Mouse (Mus musculus) liver, embryonic 12.5 days (tissue): ENCODE measurements at regions not wholly inside any gene's neighbourhood (a gene's known extent, or its start where the extent isn't known, plus 50 kb on each side); places are given as distances from the start of the nearest gene placed in this dataset.
"Not testable (repeated sequence)": the region's sequence is repeated elsewhere in the genome, so short reads cannot be mapped to it uniquely, and the experiment has no call there.

Experiments
- ATAC-seq: fragments of 200-750 bp; cut with Nextera tagmentation; 2 replicates; pipeline ENCODE4 v1.8.0; 2017; ENCODE audit warnings: moderate number of reproducible peaks, mild to moderate bottlenecking, moderate library complexity
- H3K27ac ChIP-seq: fragments of 300-500 bp; sonication (generic); 2 replicates; pipeline ENCODE4 v1.5.1; 2016; ENCODE audit warnings: mild to moderate bottlenecking
- H3K27me3 ChIP-seq: fragments of 300-500 bp; sonication (generic); replicated peaks from 2 replicates; pipeline ENCODE4 v1.6.1; 2016; ENCODE audit warnings: mild to moderate bottlenecking, moderate library complexity
- H3K36me3 ChIP-seq: fragments of 300-500 bp; sonication (generic); 2 replicates; pipeline ENCODE4 v1.6.1; 2016; ENCODE audit warnings: mild to moderate bottlenecking, moderate library complexity
- H3K4me1 ChIP-seq: fragments of 300-500 bp; sonication (generic); 2 replicates; pipeline ENCODE4 v1.6.1; 2016
- H3K4me2 ChIP-seq: fragments of 300-500 bp; sonication (generic); 2 replicates; pipeline ENCODE4 v1.6.1; 2016; ENCODE audit warnings: mild to moderate bottlenecking, moderate library complexity
- H3K4me3 ChIP-seq: fragments of 300-500 bp; sonication (generic); 2 replicates; pipeline ENCODE4 v1.5.1; 2016; ENCODE audit warnings: mild to moderate bottlenecking, moderate library complexity
- H3K9ac ChIP-seq: fragments of 300-500 bp; sonication (generic); 2 replicates; pipeline ENCODE4 v1.6.1; 2016; ENCODE audit warnings: mild to moderate bottlenecking, moderate library complexity
- H3K9me3 ChIP-seq: fragments of 300-500 bp; sonication (generic); replicated peaks from 2 replicates; pipeline ENCODE4 v1.6.1; 2016; ENCODE audit warnings: mild to moderate bottlenecking, moderate library complexity
- WGBS: fragments of 180-500 bp; shearing (Covaris S2); methylation state at CpG from one replicate; pipeline ENCODE4 v1.1.7; 2016; ENCODE audit not compliant: insufficient replicate concordance; 5-methylcytosine and 5-hydroxymethylcytosine counted together

DNA sequence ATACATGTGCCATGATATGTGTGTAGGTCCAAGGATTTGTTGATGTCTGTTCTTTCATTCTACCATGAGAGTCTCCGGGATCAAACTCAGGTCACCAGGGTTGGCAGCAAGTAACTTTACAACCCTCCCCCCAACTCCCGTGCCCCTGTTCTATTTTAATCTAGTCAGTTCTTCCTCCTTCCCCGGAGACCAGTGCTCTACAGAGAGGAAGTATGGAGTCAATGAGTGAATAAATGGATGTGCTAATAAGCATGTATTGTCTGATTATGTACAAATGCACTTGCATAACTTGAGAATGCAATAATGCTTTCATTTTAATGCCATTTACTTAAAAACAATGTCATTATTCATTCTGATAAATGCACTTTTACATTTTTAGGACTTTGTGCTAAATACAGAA lies 79.1 kb upstream of the Tbl1xr1 start:
- Histone ChIP-seq H3K27me3 (no peaks in the 10 kb centered on the region), H3K4me3 (no peak overlapping the region), H3K9ac (no peak overlapping the region), H3K9me3 (no peaks in the 10 kb centered on the region), H3K27ac (no peak overlapping the region), H3K4me1 (peaks cover 17% of the 10 kb centered on the region), H3K4me2 (no peak overlapping the region), H3K36me3 (no peaks in the 10 kb centered on the region)
- no peak for ATAC-seq
- WGBS, result 43% methylated on average over 3 of the region's 3 CpGs

DNA sequence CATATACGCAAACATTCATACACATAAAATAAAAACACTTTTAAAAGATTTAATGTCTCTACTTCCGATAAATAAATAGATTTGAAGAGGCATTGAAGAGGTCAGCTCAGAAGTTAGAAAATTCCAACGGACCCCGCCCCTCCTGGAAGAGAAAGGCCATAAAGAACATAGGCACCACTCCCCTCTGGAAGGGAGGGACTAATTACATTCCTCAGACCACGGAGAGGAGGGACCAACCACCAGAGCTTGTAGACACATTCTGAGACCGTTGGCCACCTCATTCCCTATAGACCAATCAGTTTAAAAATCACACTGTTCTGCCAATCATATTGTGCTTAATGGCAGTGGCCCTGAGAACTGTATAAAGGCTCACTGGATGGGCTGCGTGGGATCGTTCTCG lies 71.0 kb upstream of the Tbl1xr1 start:
- no peak for ATAC-seq
- Histone ChIP-seq H3K9ac (no peak overlapping the region), H3K27ac (no peak overlapping the region), H3K9me3 (no peaks in the 10 kb centered on the region), H3K36me3 (no peaks in the 10 kb centered on the region), H3K4me3 (no peak overlapping the region), H3K4me2 (no peak overlapping the region), H3K4me1 (no peaks in the 10 kb centered on the region), H3K27me3 (no peaks in the 10 kb centered on the region)
- WGBS, result 75% methylated on average over 9 of the region's 9 CpGs

DNA sequence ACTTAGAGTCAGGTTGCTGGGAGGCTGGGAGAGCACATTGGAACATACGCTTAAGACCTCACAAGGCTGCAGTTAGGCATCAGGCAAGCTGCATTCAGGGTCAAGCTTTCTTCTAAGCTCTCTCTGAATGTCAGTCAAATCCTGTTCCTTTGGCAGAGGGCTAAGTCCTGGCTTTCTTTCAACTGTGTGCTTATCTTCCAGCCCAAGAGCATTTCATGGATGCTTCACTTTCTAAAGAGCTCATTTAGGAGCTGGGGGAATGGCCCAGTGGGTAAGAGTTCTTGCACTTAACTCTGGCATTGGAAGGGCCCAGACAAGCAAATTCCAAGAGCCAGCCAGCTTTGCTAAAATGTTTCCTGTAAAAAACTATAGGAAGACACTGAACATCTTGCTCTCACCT lies 70.3 kb upstream of the Tbl1xr1 start:
- H3K4me3 ChIP-seq, result no peak overlapping the region
- no peaks in the 10 kb centered on the region for H3K36me3 ChIP-seq
- H3K4me1 ChIP-seq, result no peaks in the 10 kb centered on the region
- no peaks in the 10 kb centered on the region for H3K9me3 ChIP-seq
- H3K4me2 ChIP-seq, result no peak overlapping the region
- H3K9ac ChIP-seq, result no peak overlapping the region
- no peaks in the 10 kb centered on the region for H3K27me3 ChIP-seq
- 75% methylated on average over 1 of the region's 1 CpGs for WGBS
- no peak for ATAC-seq
- H3K27ac ChIP-seq, result no peak overlapping the region

DNA sequence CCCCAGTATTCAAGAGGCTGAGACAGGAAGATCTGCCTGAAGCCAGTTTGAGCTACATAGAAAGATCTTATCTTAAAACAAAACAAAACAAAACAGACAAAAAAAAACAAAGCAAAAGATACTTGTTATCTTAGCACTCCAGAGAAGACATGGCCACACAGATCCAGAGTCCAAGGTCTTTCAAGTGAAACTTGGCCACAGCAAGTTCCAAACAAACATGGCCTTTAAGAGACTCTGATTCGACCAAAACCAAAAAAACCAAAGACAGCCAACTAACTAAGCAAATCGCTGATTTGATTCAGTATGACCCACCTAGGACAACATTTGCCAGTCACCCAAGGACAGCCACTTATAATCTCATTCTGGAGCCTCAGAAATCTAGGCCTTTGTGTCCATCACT lies 69.8 kb upstream of the Tbl1xr1 start:
- no peak overlapping the region for H3K9ac ChIP-seq
- H3K4me3 ChIP-seq, result no peak overlapping the region
- H3K4me2 ChIP-seq, result no peak overlapping the region
- no peak overlapping the region for H3K27ac ChIP-seq
- no peaks in the 10 kb centered on the region for H3K9me3 ChIP-seq
- no peaks in the 10 kb centered on the region for H3K36me3 ChIP-seq
- no peak for ATAC-seq
- H3K27me3 ChIP-seq, result no peaks in the 10 kb centered on the region
- H3K4me1 ChIP-seq, result no peaks in the 10 kb centered on the region
- 60% methylated on average over 2 of the region's 2 CpGs for WGBS

DNA sequence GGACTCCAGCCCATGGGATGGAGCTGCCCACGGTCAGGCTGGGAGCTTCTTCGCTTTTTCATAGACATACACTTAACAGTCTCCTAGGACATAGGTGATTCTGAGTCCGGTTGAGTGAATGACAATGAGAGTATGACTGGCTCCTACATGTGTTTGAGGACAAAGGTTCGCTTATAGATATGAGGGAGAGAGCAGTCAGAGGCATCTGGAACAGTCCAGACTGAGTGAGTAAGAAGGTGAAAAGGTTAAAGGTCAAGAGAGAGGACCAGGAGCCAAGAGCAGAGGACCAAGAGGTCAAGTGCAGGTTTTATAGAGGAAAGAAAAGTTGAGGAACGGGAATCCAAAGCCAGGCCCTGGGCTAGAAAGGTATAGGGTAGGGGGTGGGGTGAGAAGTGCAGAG lies 68.7 kb upstream of the Tbl1xr1 start:
- Histone ChIP-seq H3K27me3 (no peaks in the 10 kb centered on the region), H3K9ac (no peak overlapping the region), H3K27ac (no peak overlapping the region), H3K4me1 (no peaks in the 10 kb centered on the region), H3K4me3 (no peak overlapping the region), H3K4me2 (no peak overlapping the region), H3K9me3 (no peaks in the 10 kb centered on the region), H3K36me3 (no peaks in the 10 kb centered on the region)
- 69% methylated on average over 5 of the region's 5 CpGs for WGBS
- no peak for ATAC-seq

DNA sequence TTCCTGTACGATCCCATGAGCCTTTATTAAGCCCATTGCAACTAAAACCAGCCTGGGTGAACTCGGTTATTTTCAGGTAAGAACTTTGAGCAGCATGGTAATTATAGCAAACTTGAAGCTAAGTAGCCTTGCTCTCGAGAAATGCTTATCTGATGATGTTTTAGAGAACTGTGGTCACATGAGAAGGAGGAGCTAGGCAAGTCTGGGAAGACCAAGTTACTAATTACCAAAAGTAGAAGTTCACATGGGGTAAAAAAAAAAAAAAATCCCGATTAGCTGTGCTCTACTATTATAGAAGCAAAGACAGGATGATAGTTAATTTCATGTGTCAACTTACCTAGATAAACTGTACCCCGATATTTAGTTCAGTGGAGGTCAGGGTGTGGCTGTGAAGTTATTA lies 68.0 kb upstream of the Tbl1xr1 start:
- no peak overlapping the region for H3K9ac ChIP-seq
- WGBS, result 53% methylated on average over 5 of the region's 5 CpGs
- ATAC-seq, result no peak
- no peak overlapping the region for H3K4me2 ChIP-seq
- H3K4me1 ChIP-seq, result no peaks in the 10 kb centered on the region
- H3K9me3 ChIP-seq, result no peaks in the 10 kb centered on the region
- H3K27ac ChIP-seq, result no peak overlapping the region
- no peaks in the 10 kb centered on the region for H3K36me3 ChIP-seq
- H3K27me3 ChIP-seq, result no peaks in the 10 kb centered on the region
- H3K4me3 ChIP-seq, result no peak overlapping the region

DNA sequence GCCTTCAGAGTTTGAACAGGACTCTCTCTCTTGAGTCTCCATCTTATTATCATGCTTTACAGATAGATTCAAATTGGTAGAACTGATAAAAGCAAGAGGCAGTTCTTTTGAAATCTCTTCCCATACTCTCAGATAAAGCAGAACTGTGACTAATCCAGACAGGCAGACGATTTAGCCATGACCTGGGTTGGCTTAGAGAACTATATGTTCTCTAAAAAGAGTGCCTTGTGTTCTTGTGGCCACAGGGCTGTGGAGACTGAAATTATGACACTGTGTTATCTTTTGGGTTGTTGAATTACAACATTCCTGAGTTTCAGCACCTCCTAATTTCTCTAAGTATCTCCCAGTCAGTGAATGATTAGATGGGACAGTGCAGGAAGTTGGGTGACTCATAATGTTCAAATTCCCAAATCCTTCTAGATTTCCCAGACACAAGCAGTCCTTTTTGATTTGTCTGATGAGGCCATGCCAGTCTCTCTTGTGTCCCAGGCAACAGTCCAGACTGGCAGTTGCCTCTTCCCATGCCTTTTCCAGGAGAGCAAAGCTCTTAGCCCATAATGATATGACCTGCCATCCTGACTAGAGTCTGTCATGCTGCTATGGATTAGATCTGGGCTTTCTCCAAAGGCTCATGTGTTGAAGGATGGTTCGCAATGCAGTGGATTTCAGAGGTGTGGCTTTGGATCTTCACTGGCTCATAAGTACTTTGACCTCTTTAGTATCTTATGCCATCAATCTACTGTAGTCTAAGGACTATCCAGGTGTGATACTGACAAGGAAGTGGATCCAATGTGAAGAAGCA lies 66.4 kb upstream of the Tbl1xr1 start:
- Histone ChIP-seq H3K27me3 (no peaks in the 10 kb centered on the region), H3K4me2 (no peak overlapping the region), H3K36me3 (no peaks in the 10 kb centered on the region), H3K9me3 (no peaks in the 10 kb centered on the region), H3K9ac (no peak overlapping the region), H3K27ac (no peak overlapping the region), H3K4me1 (no peaks in the 10 kb centered on the region), H3K4me3 (no peak overlapping the region)
- WGBS, result 48% methylated on average over 2 of the region's 2 CpGs
- ATAC-seq, result no peak

DNA sequence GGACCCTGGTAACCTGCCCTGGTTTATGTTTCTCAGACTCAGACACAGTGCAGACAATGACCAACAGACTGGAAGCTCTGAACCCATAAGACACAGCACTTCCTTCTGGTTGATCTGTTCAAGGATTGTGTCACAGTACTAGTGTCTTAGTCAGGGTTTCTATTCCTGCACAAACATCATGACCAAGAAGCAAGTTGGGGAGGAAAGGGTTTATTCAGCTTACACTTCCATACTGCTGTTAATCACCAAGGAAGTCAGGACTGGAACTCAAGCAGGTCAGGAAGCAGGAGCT lies 65.8 kb upstream of the Tbl1xr1 start:
- H3K27ac ChIP-seq, H3K27me3 ChIP-seq, ATAC-seq, H3K9me3 ChIP-seq, H3K4me3 ChIP-seq, H3K4me1 ChIP-seq, H3K36me3 ChIP-seq, H3K4me2 ChIP-seq, H3K9ac ChIP-seq: not testable (repeated sequence)

DNA sequence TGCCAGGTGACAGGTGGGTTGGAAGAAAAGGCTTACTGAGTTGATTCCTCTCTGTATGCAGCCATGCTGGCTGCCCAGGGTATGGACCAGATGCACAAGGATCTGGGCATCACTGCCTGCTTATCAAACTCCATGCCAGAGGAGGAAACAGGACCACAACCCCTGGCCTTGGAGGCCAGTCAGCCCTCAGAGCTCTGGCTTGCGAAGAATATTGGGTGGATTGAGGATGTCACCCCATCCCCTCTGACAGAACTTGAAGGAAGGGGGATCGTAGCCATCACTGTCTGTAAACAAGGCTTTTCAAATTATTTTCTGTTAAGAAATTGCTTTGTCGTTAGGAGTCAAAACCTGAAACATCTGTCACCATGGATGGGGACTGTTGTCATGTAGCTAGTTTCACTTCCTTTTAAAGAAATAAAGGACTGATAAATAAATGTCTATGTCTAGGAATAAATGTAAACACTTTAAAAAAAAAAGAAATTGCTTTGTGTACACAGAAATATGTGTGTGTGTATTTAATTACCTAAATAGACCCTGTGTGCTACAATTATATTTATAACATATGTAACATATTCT lies 55.0 kb upstream of the Tbl1xr1 start:
- Histone ChIP-seq H3K9ac (no peak overlapping the region), H3K4me3 (no peak overlapping the region), H3K9me3 (no peaks in the 10 kb centered on the region), H3K4me2 (no peak overlapping the region), H3K4me1 (peaks cover 10% of the 10 kb centered on the region; the same call in 1 of the 2 replicates), H3K27me3 (no peaks in the 10 kb centered on the region), H3K27ac (no peak overlapping the region), H3K36me3 (no peaks in the 10 kb centered on the region)
- no peak for ATAC-seq
- WGBS, result 49% methylated on average over 3 of the region's 3 CpGs

DNA sequence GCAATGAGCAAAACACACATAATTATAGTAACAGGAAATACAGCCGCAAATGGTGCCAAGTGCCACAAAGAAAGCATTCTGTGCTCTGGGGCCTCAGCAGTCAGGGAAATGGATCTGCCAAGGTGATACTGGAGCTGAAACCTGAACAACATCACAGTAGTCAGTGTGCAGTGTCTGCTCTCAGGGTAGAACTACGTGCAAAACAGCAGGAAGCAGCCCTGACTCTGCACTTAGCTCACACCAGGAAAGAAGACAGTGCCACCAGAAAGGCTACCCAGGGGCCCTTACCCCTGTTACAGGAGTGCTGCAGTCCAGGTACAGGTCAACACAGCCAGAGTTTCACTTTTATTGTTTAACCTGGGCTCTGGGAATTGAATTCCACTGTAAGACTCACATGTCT lies 54.0 kb upstream of the Tbl1xr1 start:
- no peak overlapping the region for H3K4me2 ChIP-seq
- no peaks in the 10 kb centered on the region for H3K36me3 ChIP-seq
- WGBS, result 42% methylated on average over 2 of the region's 2 CpGs
- ATAC-seq, result no peak
- no peaks in the 10 kb centered on the region for H3K27me3 ChIP-seq
- H3K4me3 ChIP-seq, result no peak overlapping the region
- no peak overlapping the region for H3K9ac ChIP-seq
- peaks cover 10% of the 10 kb centered on the region; the same call in 1 of the 2 replicates for H3K4me1 ChIP-seq
- H3K9me3 ChIP-seq, result no peaks in the 10 kb centered on the region
- H3K27ac ChIP-seq, result no peak overlapping the region

DNA sequence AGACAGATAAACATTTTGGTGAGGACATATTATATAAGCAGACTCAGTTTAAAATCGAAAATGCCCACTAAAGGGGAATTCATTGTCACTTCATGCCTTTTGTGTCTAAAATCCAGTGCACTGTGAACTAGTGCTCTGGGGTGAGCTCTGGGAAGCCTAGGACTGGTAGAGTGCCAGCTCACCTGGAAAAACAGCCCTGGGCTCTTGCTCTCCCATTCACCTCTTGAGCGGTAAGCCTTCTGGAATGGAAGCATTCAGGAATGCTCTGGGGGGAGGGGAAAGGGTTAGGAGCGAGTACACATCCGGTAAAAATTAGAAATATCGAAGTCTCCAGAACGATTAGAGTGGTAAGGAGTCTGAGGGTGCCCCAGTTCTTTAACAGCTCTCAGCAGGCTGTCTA lies 53.4 kb upstream of the Tbl1xr1 start:
- Histone ChIP-seq H3K4me3 (no peak overlapping the region), H3K9ac (no peak overlapping the region), H3K4me2 (no peak overlapping the region), H3K4me1 (peaks cover 10% of the 10 kb centered on the region; the same call in 1 of the 2 replicates), H3K27ac (no peak overlapping the region), H3K27me3 (no peaks in the 10 kb centered on the region), H3K36me3 (no peaks in the 10 kb centered on the region), H3K9me3 (no peaks in the 10 kb centered on the region)
- WGBS, result 66% methylated on average over 6 of the region's 6 CpGs
- ATAC-seq, result no peak

DNA sequence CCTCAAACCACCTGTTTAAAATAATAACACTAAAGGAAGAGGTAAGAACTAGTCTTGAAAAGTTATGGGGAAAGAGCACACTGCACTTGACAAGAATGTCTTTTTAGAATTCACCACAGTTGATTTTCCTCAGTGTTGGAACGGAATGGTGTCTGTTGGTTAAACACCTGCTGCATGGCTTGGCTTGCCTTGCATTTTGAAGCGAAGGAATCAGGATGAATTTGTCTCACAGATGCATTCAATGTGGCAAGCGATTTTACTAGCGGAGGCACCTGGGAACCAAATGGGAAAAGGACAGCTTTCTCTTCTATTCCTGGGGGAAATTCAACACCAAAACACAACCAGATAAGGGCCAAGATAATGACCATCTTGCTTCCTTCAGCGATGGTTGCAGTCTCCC lies 52.9 kb upstream of the Tbl1xr1 start:
- H3K27ac ChIP-seq, result no peak overlapping the region
- no peaks in the 10 kb centered on the region for H3K9me3 ChIP-seq
- H3K4me3 ChIP-seq, result no peak overlapping the region
- H3K27me3 ChIP-seq, result no peaks in the 10 kb centered on the region
- H3K4me2 ChIP-seq, result no peak overlapping the region
- no peaks in the 10 kb centered on the region for H3K36me3 ChIP-seq
- 45% methylated on average over 5 of the region's 5 CpGs for WGBS
- H3K4me1 ChIP-seq, result peaks cover 10% of the 10 kb centered on the region; the same call in 1 of the 2 replicates
- no peak for ATAC-seq
- H3K9ac ChIP-seq, result no peak overlapping the region

DNA sequence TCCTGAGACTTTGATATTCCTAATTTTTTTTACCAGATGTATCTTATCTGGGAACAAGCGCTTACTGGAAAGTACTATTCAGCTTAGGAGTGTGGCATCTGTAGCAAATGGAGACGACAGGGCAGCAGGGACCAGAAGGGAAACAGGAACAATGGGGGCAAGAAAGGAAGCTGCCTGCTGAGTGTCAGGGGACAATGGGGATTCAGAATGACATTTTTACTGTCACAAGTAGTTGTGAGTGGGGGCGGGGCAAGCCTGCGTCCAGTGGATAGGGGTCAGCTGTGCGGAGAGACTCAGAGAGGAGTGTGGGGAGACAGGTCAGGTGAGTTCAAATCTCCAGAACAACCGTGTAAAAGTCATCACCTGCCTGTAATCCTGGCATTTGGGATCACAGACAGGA lies 52.3 kb upstream of the Tbl1xr1 start:
- Histone ChIP-seq H3K27ac (no peak overlapping the region), H3K36me3 (no peaks in the 10 kb centered on the region), H3K27me3 (no peaks in the 10 kb centered on the region), H3K4me1 (peaks cover 10% of the 10 kb centered on the region; the same call in 1 of the 2 replicates), H3K4me2 (no peak overlapping the region), H3K4me3 (no peak overlapping the region), H3K9me3 (no peaks in the 10 kb centered on the region), H3K9ac (no peak overlapping the region)
- no peak for ATAC-seq
- 22% methylated on average over 6 of the region's 6 CpGs for WGBS
